Mouse (Mus musculus): ENCODE results near the gene Zcrb1.

- TF ChIP-seq CTCF (IDR thresholded peaks at IDR 0.05; ENCODE audit: extremely low read depth, insufficient read length, insufficient replicate concordance, low read depth, low read length) (no peak), POLR2A (IDR thresholded peaks at IDR 0.05; ENCODE audit: low read depth, low read length) (no peak)
Measured at GRCm38 (mm10) chr15:93365561-93365960, 32.6 kb downstream of the Zcrb1 start.

Data from small intestine, adult 2 months (tissue).